Mouse (Mus musculus) bone marrow macrophage, adult 2 months (primary cell): ENCODE data around the gene Sez6l.

Experiments
- CTCF ChIP-seq: IDR thresholded peaks from 2 replicates; pipeline ENCODE4 v1.5.1; 2012; ENCODE audit warnings: low read depth, mild to moderate bottlenecking, low read length, moderate library complexity
- POLR2A ChIP-seq: IDR thresholded peaks from 2 replicates; pipeline ENCODE4 v1.6.1; 2012; ENCODE audit warnings: mild to moderate bottlenecking, low read depth, low read length, borderline replicate concordance

GRCm38 (mm10) chr5:112419535-112419934 lies 157.4 kb downstream of the Sez6l start:
- no peak for TF ChIP-seq POLR2A
- no peak for TF ChIP-seq CTCF
